Mouse (Mus musculus): Measurements from ENCODE around the gene Nudt12. TPM values are rescaled to one million over a fixed set of nuclear protein-coding genes. Genes with fewer than 3 reads are reported as not detected.

The Nudt12 gene
- polyA plus RNA-seq (2012; rRNA removed): 1.1 and 1.2 TPM in 2 replicates

GRCm38 (mm10) chr17:59013091-59013459 lies at the start of gene Nudt12:
TSS of gene Nudt12 (minus strand) at chr17:59013372.

GRCm38 (mm10) chr17:58991275-58991674 lies 21.9 kb downstream of the Nudt12 start, which contains the start of gene Pdzph1:
TSS of gene Pdzph1 (minus strand) at chr17:58991375.

Other genes with a start within 250 kb of the Nudt12 start
- not detected in 2 replicates for gene Pdzph1, start 22.0 kb downstream of the Nudt12 start, polyA plus RNA-seq (2012; rRNA removed)